Mouse (Mus musculus): ENCODE data around the gene Fdps. TPM values are rescaled to one million over a fixed set of nuclear protein-coding genes. Genes with fewer than 3 reads are reported as not detected.

Fdps gene
- polyA plus RNA-seq, 1 experiment from 2014 or later: 364 TPM

Other genes starting within 250 kb of the Fdps start
- gene Msto1, start 188.0 kb downstream of the Fdps start, polyA plus RNA-seq (2014; fragmentation: Nextera tagmentation; extraction: Ambion mirVana): 48.3 and 53.2 TPM in 2 replicates
- gene Ash1l, start 151.3 kb downstream of the Fdps start, polyA plus RNA-seq (2014; fragmentation: Nextera tagmentation; extraction: Ambion mirVana): 22.5 and 24.9 TPM in 2 replicates
- 110 and 138 TPM in 2 replicates for gene Dap3, start 150.8 kb downstream of the Fdps start, polyA plus RNA-seq (2014; fragmentation: Nextera tagmentation; extraction: Ambion mirVana)
- gene Rusc1, start 8.6 kb downstream of the Fdps start, polyA plus RNA-seq (2014; fragmentation: Nextera tagmentation; extraction: Ambion mirVana): 90.1 and 107 TPM in 2 replicates
- not detected in 2 replicates for gene Gm43738, start 860 bp downstream of the Fdps start, polyA plus RNA-seq (2014; fragmentation: Nextera tagmentation; extraction: Ambion mirVana)
- 0.07 and 0.29 TPM in 2 replicates for gene Pklr, start 34.2 kb upstream of the Fdps start, polyA plus RNA-seq (2014; fragmentation: Nextera tagmentation; extraction: Ambion mirVana)
- 23.6 and 30.7 TPM in 2 replicates for gene Hcn3, start 58.2 kb upstream of the Fdps start, polyA plus RNA-seq (2014; fragmentation: Nextera tagmentation; extraction: Ambion mirVana)
- gene Clk2, start 62.8 kb upstream of the Fdps start, polyA plus RNA-seq (2014; fragmentation: Nextera tagmentation; extraction: Ambion mirVana): 22.0 and 24.6 TPM in 2 replicates
- gene Scamp3, start 75.5 kb upstream of the Fdps start, polyA plus RNA-seq (2014; fragmentation: Nextera tagmentation; extraction: Ambion mirVana): 104 and 123 TPM in 2 replicates
- 25.0 and 25.3 TPM in 2 replicates for gene Fam189b, start 81.2 kb upstream of the Fdps start, polyA plus RNA-seq (2014; fragmentation: Nextera tagmentation; extraction: Ambion mirVana)
- gene Gba, start 101.0 kb upstream of the Fdps start, polyA plus RNA-seq (2014; fragmentation: Nextera tagmentation; extraction: Ambion mirVana): 42.0 and 47.8 TPM in 2 replicates
- gene Thbs3, start 113.2 kb upstream of the Fdps start, polyA plus RNA-seq (2014; fragmentation: Nextera tagmentation; extraction: Ambion mirVana): 46.0 and 47.6 TPM in 2 replicates
- 144 and 151 TPM in 2 replicates for gene Mtx1, start 125.1 kb upstream of the Fdps start, polyA plus RNA-seq (2014; fragmentation: Nextera tagmentation; extraction: Ambion mirVana)
- gene Muc1, start 127.1 kb upstream of the Fdps start, polyA plus RNA-seq (2014; fragmentation: Nextera tagmentation; extraction: Ambion mirVana): 2.1 and 2.4 TPM in 2 replicates
- 199 and 237 TPM in 2 replicates for gene Krtcap2, start 144.0 kb upstream of the Fdps start, polyA plus RNA-seq (2014; fragmentation: Nextera tagmentation; extraction: Ambion mirVana)
- gene Trim46, start 144.3 kb upstream of the Fdps start, polyA plus RNA-seq (2014; fragmentation: Nextera tagmentation; extraction: Ambion mirVana): 63.4 and 71.8 TPM in 2 replicates
- 71.6 and 84.1 TPM in 2 replicates for gene Dpm3, start 157.4 kb upstream of the Fdps start, polyA plus RNA-seq (2014; fragmentation: Nextera tagmentation; extraction: Ambion mirVana)
- gene Slc50a1, start 168.6 kb upstream of the Fdps start, polyA plus RNA-seq (2014; fragmentation: Nextera tagmentation; extraction: Ambion mirVana): 35.3 and 38.1 TPM in 2 replicates
- gene Efna1, start 179.2 kb upstream of the Fdps start, polyA plus RNA-seq (2014; fragmentation: Nextera tagmentation; extraction: Ambion mirVana): 5.2 and 8.7 TPM in 2 replicates
- gene Efna3, start 221.0 kb upstream of the Fdps start, polyA plus RNA-seq (2014; fragmentation: Nextera tagmentation; extraction: Ambion mirVana): 31.1 and 43.4 TPM in 2 replicates
- 5.6 and 5.9 TPM in 2 replicates for gene Efna4, start 236.1 kb upstream of the Fdps start, polyA plus RNA-seq (2014; fragmentation: Nextera tagmentation; extraction: Ambion mirVana)
- 32.2 and 36.2 TPM in 2 replicates for gene Adam15, start 248.0 kb upstream of the Fdps start, polyA plus RNA-seq (2014; fragmentation: Nextera tagmentation; extraction: Ambion mirVana)

Measured in midbrain, embryonic 14.5 days (tissue).